Mouse (Mus musculus) ES-E14 (cell line): ENCODE results near the gene C2cd2l.

ENCODE experiments used
- CHD2 ChIP-seq: IDR thresholded peaks from 2 replicates; pipeline ENCODE4 v1.6.1; 2014; ENCODE audit warnings: mild to moderate bottlenecking, low read depth, low read length, inconsistent platforms
- HCFC1 ChIP-seq: IDR thresholded peaks from 2 replicates; pipeline ENCODE4 v1.6.1; 2012; ENCODE audit warnings: low read length, inconsistent platforms, borderline replicate concordance; ENCODE audit not compliant: insufficient read depth
- MAFK ChIP-seq: IDR thresholded peaks from 2 replicates; pipeline ENCODE4 v1.6.1; 2014; ENCODE audit warnings: mild to moderate bottlenecking, low read depth, low read length, inconsistent platforms; ENCODE audit not compliant: insufficient read depth
- ZC3H11A ChIP-seq: IDR thresholded peaks from 2 replicates; pipeline ENCODE4 v1.6.1; 2012; ENCODE audit warnings: low read depth, mild to moderate bottlenecking, inconsistent platforms, low read length, borderline replicate concordance

DNA sequence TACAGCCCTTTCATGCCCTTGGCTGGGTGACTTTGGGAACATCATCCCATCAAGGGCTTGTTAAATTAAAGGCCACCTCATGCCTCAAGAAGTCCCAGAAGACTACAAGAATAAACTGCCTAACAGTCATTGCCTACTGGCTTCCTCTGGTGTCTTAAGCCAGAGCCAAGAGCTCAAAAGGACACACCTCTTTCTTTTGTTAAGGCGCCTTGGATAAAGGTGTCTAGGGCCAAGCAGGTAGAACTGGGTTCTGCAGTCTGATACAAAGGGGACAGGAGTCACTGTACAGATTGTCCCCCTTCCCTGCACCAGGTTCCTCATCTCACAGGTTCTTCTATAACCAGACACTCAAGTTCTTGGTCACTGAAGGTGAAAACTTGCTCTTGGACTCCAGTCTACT lies 22.5 kb upstream of the C2cd2l start:
- no peak for TF ChIP-seq HCFC1
- TF ChIP-seq MAFK, result no peak
- no peak for TF ChIP-seq ZC3H11A
- TF ChIP-seq CHD2, result no peak
